Mouse (Mus musculus): ENCODE measurements around the gene Thoc3. TPM values are rescaled to one million over a fixed set of nuclear protein-coding genes. Genes with fewer than 3 reads are reported as not detected.

The Thoc3 gene
- total RNA-seq, 4 experiments from 2014 or later = 12.0 to 19.0 (median 16.5) TPM

DNA sequence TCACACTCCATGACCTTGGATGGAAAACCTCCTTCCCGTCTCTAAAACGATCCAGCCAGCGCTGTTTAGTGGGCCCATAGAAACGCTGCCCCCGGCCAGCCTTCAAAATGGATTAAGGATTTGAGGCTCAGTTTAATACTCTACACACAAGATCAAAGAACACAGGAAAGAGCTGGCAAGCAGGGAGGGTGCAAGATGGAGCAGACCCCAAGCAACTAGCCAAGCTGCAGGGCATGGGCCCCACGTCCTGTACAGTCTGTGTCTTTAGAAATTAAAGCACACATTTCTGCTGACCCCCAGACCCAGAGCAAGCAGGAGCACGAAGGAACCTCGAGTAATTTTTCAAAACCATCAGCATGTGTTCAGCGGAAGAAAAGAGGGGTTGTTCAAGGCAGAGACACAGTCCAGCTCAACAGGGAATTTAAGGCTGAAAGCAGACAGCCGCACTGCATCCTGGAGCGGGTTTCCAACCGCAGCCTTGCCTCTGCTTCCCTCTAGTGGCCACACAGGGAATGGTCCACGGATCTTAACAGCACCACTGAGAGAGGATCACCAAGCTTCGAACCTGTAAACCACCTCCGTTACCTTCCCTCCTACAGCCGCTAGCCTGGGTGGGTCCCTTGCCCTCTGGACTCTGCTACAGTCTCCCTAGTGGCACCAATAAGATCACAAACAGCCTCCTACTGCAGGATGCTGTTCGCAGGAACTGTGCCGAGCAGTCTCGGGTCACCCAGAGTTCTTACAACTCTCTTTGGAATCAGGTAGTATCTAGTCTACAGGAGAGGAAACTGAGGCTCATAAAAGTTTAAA, 21.8 kb downstream of the Thoc3 start:
- DNase-seq (ENCODE audit: low spot score in 2 of 2) = peak; percentile 45 to 58

DNA sequence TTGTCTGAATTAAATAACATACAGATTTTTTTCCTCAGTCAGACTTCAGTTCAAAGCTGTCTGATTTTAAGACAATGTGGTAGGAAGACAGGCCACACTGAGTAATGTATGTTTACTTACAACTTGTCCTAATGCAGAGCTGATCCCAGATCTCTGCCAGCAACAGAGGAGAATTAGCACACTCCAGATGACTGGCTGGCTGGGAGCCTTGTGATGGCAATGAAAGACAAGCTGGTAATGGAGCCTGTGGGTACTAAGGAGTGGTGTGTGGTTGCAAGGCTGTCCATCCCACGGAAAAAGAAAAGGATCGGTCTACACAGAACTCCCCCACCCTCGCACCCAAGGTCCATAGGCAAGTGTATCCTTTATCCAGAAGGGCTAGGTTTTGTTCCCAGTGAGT, 25.0 kb downstream of the Thoc3 start:
- no peak for DNase-seq (ENCODE audit: low spot score in 2 of 2)

DNA sequence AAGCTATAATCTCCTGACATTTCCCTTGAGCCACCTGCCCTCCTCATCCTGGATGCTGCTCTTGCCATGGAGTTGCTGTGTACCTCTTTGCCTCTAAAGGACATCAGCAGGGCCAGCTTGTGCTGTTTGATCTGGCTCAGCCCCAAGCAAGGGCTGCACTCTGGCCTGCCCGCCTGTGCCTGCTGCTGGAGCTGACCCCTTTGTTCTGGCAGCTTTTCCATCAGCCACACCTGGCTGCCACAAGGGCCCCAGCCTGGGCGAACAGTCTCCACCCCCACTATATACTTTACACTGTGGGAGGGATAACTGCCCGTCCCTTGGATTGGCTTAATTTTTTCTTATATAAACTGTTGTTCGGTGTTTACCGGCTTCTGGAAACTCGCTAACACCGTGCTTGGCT, 28.7 kb downstream of the Thoc3 start:
- DNase-seq (ENCODE audit: low spot score in 2 of 2) = no peak

DNA sequence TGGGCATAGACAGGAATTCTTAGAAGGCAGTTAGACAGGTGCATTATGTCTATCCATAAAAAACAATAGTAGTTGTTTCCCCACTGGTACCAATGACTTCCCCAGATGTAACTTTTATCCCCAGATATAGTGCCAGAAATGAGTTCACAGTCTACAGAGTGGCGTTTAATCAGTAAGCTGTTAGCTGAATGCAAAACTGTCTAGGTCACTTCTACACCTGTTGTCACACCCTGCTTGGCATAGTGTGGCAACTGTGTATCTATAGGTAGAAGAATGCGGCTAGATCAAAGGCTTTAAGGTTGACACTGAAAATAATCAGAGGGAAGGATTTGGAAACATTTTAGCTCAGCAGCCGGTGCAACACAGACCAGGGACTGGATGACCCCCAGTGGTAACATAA, 29.8 kb downstream of the Thoc3 start:
- DNase-seq (ENCODE audit: low spot score in 2 of 2) = no peak

DNA sequence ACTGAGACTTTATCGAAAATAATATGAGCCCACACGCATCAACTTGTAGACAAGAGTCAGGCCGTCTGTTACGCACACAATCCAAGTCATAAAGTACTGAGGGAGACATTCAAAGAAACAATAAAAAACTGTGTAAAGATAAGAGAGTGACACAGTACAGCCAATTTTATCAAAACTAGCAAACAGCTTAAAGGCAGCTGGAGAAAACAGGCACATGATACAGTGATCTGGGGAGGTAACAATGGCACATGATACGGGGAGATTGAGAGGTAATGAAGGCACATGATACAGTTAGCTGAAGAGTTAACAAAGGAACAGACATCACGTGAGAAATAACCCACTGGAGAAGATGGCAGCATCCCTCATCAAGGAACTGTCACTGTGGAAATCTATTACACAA, 31.6 kb downstream of the Thoc3 start:
- no peak for DNase-seq (ENCODE audit: low spot score in 2 of 2)

DNA sequence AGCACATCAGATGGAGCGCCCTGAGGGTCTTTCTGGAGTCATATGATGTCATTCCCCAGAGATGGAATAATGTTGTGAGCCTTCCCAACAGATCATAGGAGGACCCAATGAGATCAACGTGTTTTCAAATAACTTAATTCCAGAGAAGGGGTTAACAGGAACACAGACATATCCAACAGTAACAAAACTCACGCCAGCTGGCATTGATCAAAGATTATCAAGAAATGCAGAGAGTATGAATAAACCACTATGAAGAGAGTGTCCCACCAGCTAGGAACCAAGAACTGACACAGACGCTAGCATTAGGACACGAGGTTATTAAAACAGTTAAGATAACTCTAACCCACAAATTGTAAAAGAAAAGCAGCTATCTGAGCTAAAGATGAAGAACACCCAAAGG, 32.0 kb downstream of the Thoc3 start:
- DNase-seq (ENCODE audit: low spot score in 2 of 2) = no peak

DNA sequence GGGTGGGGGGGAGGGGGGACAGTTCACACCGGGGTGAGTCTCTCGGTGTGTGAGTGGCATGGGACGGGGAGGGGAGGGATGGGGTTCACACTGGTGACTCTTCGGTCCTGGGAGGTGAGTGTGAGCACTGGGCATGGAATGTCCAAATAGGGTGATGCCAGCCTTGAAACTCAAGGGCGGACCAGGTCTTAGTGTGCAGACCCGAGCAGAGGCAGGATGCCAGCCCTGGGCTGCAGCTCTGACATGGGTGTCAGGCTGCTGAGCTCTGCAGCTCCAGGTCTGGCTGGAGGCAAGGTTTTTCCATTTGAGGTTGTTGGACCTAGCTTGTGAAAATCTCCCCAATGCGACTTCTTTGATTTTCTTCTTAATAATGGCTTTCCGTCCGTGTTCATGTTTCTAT, 37.5 kb downstream of the Thoc3 start:
- no peak for DNase-seq (ENCODE audit: low spot score in 2 of 2)

DNA sequence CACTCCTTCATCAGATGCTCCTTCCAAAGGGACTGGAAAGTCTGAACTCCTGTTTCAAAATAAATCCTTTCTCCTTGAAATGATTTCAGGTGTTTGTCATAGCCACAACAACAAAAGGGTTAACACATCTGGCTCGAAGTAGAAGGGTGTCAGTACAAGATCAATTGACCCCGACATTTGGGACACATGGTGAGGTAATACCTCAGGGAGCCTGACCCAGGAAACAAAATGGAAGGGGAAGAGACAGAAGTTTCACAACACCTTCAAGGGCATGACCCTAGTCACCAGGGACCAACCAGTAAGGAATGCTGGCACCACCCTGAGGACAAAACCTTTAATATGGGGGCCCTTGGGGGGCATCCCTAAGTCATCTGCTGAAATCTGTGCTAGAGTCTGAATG, 38.6 kb downstream of the Thoc3 start:
- no peak for DNase-seq (ENCODE audit: low spot score in 2 of 2)

DNA sequence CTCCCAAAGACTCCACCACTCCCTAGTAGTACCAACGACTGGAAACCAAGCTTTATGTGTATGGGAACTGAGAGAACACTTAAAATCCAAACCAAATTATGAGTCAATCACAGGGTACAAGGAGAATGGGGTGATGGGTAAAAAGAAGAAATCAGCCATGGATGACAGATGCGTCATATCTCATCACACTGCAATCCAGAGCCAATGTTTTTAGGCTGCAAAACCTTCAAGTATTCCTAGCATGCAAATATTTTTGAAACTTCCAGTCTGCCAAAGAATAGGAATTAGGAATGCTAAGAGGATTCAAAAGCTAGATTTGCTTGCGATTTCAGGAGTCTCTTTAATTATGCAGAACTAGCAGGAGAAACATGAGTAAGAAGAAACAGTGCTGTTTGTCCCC, 39.9 kb downstream of the Thoc3 start:
- DNase-seq (ENCODE audit: low spot score in 2 of 2) = no peak

DNA sequence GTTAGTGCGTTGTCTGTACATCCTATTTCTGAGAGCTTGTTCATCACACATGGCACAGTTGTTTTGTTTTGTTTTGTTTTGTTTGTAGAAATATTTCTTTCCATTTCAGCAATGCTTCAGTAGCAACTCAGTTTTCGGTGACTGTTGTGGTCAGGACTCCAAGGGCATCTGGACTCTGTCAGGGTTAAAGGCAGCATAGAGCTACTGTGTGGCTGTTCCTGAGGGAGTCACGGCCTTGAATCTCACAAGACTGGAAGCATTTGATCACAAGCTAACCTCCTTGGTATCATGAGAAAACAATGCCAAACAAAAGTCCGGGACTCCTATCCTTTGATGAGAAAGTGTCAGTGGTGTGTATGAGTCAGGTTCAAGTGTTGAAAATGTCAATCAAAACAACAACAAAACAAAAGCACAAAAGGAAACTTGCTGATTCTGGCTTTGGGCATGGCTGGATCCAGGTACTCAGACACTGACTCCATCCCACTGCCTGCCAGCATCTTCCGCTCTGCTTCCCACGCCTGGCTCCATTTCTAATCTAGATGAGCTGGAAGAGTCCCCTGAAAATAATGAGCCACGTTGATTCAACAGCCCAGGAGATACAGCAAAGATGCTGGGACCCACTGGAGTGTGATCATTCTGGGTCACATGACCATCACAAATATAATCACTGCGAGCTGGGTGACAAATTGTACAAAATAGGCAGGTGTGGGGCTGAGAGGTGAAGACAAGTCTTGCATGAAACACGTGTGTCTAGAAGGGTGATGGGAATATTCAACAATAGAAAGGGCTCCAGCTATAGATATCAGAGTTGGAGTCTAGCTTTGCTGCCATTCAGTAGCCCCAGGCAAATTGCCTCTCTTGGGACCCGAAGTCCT, 41.6 kb downstream of the Thoc3 start:
- no peak for DNase-seq (ENCODE audit: low spot score in 2 of 2)

DNA sequence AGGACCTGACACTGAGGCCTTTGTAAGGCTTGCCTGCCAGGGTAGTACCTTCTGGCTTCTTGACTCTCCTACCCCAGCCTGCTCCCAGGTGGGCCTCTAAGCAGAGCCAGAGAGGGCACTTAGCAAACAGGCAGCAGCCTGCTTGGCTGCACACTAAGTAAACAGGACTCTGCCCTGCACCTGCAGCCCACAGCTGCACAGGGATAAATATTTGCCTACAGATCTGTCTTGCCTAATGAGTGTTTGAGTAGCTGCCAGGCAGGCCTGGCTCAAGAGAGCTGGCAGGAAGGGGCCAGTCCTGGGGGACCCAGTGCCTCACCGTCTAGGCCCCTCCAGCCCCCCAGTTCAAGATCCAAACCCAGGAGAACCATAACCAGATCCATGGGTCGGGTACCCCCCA, 43.4 kb downstream of the Thoc3 start:
- DNase-seq (ENCODE audit: low spot score in 2 of 2) = no peak

DNA sequence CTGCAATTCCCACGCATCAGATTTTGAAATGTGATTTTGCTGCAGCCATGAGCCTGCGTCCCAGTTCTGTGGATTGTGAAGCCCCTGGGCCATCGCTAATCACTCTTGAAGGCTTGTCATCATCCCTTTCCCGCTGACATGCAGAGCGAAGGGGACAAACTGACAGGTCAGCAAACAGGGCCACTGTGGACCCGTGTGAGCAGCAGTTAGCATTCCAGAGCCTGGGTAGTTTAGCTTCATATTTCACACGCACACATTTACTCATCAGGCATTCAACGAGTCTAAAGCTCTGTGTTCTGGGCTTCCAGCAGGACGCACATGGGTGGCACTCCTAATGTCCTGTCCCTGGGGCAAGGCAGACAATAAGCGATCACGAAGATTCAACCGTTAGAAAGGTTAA, 48.4 kb downstream of the Thoc3 start:
- DNase-seq (ENCODE audit: low spot score in 2 of 2) = no peak

DNA sequence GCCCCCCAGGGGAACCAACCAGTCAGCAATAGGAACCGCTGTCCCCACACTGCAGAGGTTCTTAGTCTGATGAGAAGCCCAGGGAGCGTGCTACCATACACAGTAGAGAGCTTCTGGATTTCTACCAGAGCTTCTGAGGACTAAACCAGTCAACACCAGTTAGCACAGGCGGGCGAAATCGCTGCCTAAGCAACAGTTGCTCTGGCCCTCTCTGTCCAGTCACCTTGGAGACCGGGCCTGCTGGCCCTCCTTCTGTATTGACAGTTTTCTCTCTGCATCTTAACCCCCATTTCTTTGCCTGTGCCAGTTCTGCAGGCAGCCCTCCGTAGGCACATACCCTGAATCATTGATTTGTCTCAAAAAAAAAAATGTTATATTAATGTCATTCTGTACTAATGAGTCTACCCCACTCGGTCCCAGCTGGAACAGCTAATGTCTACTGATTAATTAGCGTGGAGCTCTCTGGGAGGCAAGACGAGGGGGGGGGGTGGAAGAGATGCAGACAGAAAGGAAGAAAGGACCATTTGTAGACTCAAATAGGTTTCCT, 49.8 kb downstream of the Thoc3 start:
- no peak for DNase-seq (ENCODE audit: low spot score in 2 of 2)

DNA sequence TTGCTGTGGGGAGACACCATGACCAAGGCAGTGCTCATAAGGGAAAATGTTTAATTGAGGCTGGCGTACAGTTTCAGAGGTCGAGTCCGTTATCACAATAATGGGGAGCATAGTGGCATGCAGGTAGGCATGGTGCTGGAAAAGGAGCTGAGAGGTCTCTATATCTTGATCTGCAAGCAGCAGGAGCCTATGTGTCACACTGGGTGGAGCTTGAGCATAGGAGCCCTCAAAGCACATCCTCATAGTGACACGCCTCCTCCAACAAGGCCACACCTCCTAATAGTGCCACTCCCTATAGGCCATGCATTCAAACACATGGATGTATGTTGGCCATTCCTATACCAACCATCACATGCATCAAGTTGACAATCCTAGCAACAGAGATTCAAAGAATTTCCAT, 53.6 kb downstream of the Thoc3 start:
- no peak for DNase-seq (ENCODE audit: low spot score in 2 of 2)

DNA sequence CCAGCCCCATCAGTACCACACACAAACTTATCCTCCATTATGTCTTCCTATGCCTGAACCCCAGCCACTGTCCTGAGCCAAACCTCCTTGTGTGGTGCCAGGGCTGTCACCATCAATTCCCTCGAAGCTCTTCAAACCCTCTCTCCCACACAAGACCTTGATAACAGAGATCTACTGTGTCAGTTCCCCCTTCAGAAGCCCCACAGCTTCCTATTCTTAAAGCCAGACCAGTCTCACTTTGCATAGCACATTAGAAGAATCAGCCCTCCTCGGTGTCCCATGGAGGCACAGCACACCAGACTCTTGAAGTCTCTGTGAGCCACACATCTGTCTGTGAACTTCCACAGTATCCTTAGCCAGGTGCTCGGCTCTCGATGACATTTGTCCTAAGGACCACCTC, 55.9 kb downstream of the Thoc3 start:
- DNase-seq (ENCODE audit: low spot score in 2 of 2) = no peak

DNA sequence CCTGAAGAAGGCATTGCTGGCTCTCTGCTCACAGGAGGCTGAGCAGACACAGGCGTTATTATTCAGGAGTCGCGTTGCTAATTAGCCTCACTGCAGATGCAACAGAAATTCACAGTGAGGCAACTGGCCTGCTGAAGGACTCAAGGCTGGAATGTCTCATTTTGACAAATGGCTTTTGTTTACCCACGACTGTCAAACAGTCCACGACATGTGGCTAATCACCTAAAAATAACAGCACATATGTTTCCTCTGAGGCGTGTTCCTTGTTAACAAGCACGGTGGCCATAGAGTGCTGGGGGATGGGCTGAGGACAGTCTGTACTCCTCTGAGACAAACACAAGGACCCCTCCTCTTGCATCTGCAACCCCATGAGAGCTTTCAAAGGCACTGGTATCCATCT, 56.4 kb downstream of the Thoc3 start:
- DNase-seq (ENCODE audit: low spot score in 2 of 2) = no peak

DNA sequence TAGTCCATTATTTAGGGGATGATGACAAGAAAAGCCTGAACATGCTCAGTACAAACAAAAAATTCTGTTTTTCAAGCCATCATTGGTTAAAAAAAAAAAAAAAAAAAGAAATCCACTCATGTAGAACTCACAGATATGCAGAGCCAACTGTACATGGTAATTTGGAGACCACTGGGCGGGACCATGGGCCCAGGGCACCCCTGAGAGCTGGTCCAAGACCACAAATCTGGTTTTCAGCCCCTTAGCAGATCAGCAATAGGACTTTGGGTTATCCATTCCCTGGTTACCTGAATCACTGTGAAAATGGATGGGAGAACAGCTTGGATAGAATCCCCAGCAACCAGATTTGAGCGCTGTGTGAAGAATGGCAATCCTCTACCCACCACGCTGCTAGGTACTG, 57.0 kb downstream of the Thoc3 start:
- DNase-seq (ENCODE audit: low spot score in 2 of 2) = no peak

Other genes with a start within 250 kb of the Thoc3 start
- gene Cplx2, start 97.5 kb downstream of the Thoc3 start, total RNA-seq (2022) = under 1 TPM; 0.51 to 0.72 (median 0.65) TPM
- gene Simc1, start 34.9 kb upstream of the Thoc3 start, total RNA-seq (2022) = 1 to 10 TPM; 2.8 to 3.6 (median 3.3) TPM
- 100 to 1,000 TPM; 213 to 249 (median 236) TPM for gene 4833439L19Rik, start 96.6 kb upstream of the Thoc3 start, total RNA-seq (2022)
- 1 to 10 TPM in 3 of 4 experiments, under 1 TPM in 1; 0.87 to 3.5 (median 2.1) TPM for gene Arl10, start 106.2 kb upstream of the Thoc3 start, total RNA-seq (2022)
- gene Nop16, start 121.2 kb upstream of the Thoc3 start, total RNA-seq (2022) = 10 to 100 TPM; 14.8 to 18.9 (median 16.7) TPM
- gene Higd2a, start 121.4 kb upstream of the Thoc3 start, total RNA-seq (2022) = 100 to 1,000 TPM; 131 to 155 (median 141) TPM
- gene Cltb, start 142.5 kb upstream of the Thoc3 start, total RNA-seq (2022) = 100 to 1,000 TPM; 168 to 177 (median 172) TPM
- 10 to 100 TPM; 11.6 to 12.1 (median 11.9) TPM for gene Faf2, start 152.9 kb upstream of the Thoc3 start, total RNA-seq (2022)
- 10 to 100 TPM; 19.1 to 30.7 (median 27.9) TPM for gene Rnf44, start 225.1 kb upstream of the Thoc3 start, total RNA-seq (2022)
- not detected for gene Cdhr2, start 232.6 kb upstream of the Thoc3 start, total RNA-seq (2022)